Mouse (Mus musculus) frontal cortex, adult 2 months (tissue): ENCODE results near the gene Bspry. TPM values are rescaled to one million over a fixed set of nuclear protein-coding genes. Genes with fewer than 3 reads are reported as not detected.
"Not testable (repeated sequence)": the region's sequence is repeated elsewhere in the genome, so short reads cannot be mapped to it uniquely, and the experiment has no call there.

Source experiments
- DNase-seq, 2 experiments: peaks; one replicate each; pipeline ENCODE4 v3.0.0; 2022; ENCODE audit warnings: low spot score in 1 of 2; ENCODE audit errors: extremely low spot score in 1 of 2
- polyA plus RNA-seq: library from polyadenylated mRNA; depleted of rRNA; stranded (reverse); fragments of >200 nt; gene quantifications from 2 replicates; pipeline ENCODE4 v1.2.3, GENCODE M21; 2012

Bspry gene
- polyA plus RNA-seq, 1 experiment = 0.60 TPM

DNA sequence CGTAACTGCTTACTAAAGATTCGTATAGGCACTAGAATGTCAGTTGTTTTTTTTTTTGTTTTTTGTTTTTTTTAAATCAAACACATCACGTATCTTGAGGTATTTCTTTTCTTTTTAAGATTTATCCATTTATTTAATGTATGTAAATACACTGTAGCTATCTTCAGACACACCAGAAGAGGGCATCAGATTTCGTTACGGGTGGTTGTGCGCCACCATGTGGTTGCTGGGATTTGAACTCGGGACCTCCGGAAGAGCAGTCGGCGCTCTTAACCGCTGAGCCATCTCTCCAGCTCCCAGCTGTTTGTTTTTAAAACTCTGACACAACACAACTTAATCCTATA, 288 bp upstream of the Bspry start:
- DNase-seq = not testable (repeated sequence)

- DNase-seq = no peak
Observed at GRCm38 (mm10) chr4:62480709-62481605, 1.1 kb downstream of the Bspry start.

DNA sequence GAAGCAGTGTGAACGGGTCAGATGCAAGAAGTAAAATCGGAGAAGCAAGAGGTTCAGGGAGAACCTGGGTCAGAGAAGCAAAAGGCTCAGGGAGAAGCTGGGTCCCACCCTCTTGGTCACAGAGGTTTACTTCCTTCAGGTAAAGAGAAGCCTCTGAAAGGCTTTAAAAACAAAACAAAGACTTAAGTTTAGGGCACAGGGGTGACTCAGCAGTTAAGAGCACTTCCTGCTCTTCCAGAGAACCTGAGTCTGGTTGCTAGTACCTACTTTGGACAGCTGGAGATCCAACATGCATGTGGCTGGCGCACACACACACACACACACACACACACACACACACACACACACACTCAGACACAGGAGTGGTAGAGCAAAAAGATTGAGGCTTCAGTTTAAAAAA, 5.1 kb downstream of the Bspry start:
- DNase-seq = no peak

- DNase-seq = no peak
Observed at GRCm38 (mm10) chr4:62485450-62486161, 5.8 kb downstream of the Bspry start.

GRCm38 (mm10) chr4:62486162-62486696, 6.4 kb downstream of the Bspry start:
- no peak for DNase-seq

- DNase-seq = no peak
Observed at GRCm38 (mm10) chr4:62487172-62487571, 7.3 kb downstream of the Bspry start.

- DNase-seq = no peak
Observed at GRCm38 (mm10) chr4:62487914-62488313, 8.1 kb downstream of the Bspry start.

DNA sequence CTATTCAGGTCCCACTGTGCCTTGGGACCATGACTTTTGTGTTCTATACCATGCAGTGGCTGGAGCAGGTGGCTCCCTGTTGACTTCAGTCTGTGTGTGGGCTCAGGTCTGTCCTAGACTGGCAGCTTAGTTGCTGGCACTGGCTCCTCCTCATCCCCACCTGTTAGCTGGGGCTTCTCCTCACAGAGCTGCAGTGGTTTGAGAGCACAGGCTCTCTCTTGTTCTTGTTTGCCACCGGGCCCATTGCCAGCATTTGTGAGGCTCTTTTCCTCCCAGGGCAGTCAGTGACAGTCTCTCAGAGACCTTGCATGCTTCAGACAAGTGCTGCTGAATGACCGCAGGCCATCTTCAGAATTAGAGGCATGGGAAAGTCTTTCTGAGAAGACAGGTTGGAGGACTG, 12.8 kb downstream of the Bspry start:
- no peak for DNase-seq

- DNase-seq = no peak
Observed at GRCm38 (mm10) chr4:62494230-62494629, 14.4 kb downstream of the Bspry start.

- no peak for DNase-seq
Observed at GRCm38 (mm10) chr4:62495946-62496345, 16.1 kb downstream of the Bspry start.

- DNase-seq = peak; percentile 58 to 79
Observed at GRCm38 (mm10) chr4:62496815-62497214, 17.0 kb downstream of the Bspry start.

GRCm38 (mm10) chr4:62500799-62501198, 20.9 kb downstream of the Bspry start:
- no peak for DNase-seq

DNA sequence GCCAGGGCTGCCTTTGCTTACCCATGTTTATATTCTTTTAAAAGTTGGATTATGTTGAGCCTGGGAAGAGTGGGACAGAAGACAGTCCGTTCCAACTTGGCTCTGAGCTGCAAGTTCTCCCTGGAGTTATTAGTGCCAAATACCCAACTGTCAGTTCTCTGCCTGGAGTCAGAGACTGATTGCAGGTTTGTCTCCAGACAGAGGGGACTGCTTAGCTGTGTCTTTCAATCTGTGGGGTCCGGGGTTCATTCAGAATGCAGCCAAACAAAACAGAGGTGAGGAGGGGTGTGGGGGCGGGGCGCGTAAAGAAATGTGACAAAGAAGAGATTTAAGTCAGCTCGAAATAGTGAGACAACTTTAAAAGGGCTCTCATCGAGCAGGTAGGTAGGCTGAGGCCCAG, 21.7 kb downstream of the Bspry start:
- DNase-seq = no peak

GRCm38 (mm10) chr4:62501964-62502732, 22.3 kb downstream of the Bspry start:
- peak; percentile 86 to 92 for DNase-seq

GRCm38 (mm10) chr4:62502969-62503368, 23.1 kb downstream of the Bspry start:
- DNase-seq = no peak

DNA sequence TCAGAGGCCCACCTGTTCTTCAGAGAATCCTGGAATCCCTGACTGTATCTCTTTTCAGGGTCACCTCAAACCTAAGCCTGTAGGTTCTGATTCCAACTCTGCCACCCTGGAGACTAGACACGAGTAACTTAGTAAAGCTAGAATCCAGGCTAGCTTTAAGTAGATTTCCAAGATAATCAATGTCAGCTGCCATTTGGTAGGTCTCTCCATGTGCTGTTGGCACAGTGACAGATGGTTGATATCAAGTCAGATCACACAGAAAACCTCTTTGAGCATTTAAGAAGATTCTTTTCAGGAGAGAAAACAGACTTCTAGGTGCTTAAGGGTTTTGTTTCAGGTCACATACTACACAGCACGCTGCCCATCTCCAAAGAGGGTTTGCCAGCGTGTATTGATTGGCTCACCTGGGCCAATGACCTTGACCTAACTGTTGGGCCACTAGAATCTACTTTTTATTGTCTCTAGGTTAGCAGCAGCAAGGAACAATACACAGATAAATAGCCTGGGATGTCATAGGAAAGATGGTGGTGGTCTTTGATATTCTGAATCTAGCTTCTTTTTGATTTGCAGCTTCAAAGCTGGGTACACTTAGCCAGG, 23.6 kb downstream of the Bspry start, which contains the start of gene Hdhd3:
Gene Hdhd3 (minus strand): TSS at position 94 of the 597 bp plus-strand sequence.
- no peak for DNase-seq

- DNase-seq = no peak
Observed at GRCm38 (mm10) chr4:62505991-62506390, 26.1 kb downstream of the Bspry start.

- no peak for DNase-seq
Observed at GRCm38 (mm10) chr4:62506798-62507197, 26.9 kb downstream of the Bspry start.

GRCm38 (mm10) chr4:62508839-62509238, 29.0 kb downstream of the Bspry start:
- no peak for DNase-seq

DNA sequence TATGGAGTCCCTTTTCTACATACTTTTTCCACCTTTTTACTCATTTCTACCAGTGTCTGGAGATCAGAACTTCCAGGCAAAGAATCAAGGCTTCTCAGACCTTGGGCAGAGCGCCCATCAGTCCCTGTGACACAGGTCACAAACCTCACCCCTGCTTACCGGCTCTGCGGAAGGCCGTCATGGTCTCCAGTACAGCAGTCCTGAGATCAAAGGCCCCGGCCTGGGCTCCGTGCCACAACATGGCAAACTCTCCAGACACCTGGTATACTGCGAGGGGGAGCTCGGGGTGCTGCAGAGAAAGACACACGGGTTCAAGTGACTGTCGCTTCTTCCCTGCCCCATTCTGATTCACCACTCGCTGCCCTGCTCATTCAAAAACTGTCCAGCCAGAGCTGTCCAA, 30.1 kb downstream of the Bspry start:
- DNase-seq = no peak
